Mouse (Mus musculus) bone marrow, adult 2 months (tissue): ENCODE measurements around the gene Tex14.

Source experiments
- CTCF ChIP-seq: fragments of 200-500 bp; IDR thresholded peaks from 2 replicates; pipeline ENCODE4 v1.5.1; 2011; ENCODE audit warnings: low read length, control low read depth; ENCODE audit not compliant: control insufficient read depth, insufficient read depth
- POLR2A ChIP-seq: fragments of 200-500 bp; IDR thresholded peaks from 2 replicates; pipeline ENCODE4 v1.6.1; 2011; ENCODE audit warnings: low read depth, mild to moderate bottlenecking, control low read depth, low read length, borderline replicate concordance; ENCODE audit not compliant: control insufficient read depth

GRCm38 (mm10) chr11:87468706-87469315, 63.9 kb downstream of the Tex14 start:
- no peak for TF ChIP-seq POLR2A
- TF ChIP-seq CTCF, result no peak
